Mouse (Mus musculus) midbrain, embryonic 16.5 days (tissue): ENCODE measurements at regions not wholly inside any gene's neighbourhood (a gene's known extent, or its start where the extent isn't known, plus 50 kb on each side); places are given as distances from the start of the nearest gene placed in this dataset.

ENCODE experiments used
- ATAC-seq: fragments of 200-750 bp; cut with Nextera tagmentation; 2 replicates; pipeline ENCODE4 v1.8.0; 2017; ENCODE audit warnings: moderate TSS enrichment
- H3K27ac ChIP-seq: fragments of 300-500 bp; sonication (generic); 2 replicates; pipeline ENCODE4 v1.5.1; 2014; ENCODE audit warnings: mild to moderate bottlenecking, low read length, mixed read lengths
- H3K27me3 ChIP-seq: fragments of 300-500 bp; sonication (generic); 2 replicates; pipeline ENCODE4 v1.6.1; 2014; ENCODE audit warnings: low read depth, low read length, mixed read lengths; ENCODE audit not compliant: control insufficient read depth, insufficient read depth
- H3K36me3 ChIP-seq: fragments of 300-500 bp; sonication (generic); 2 replicates; pipeline ENCODE4 v1.6.1; 2014; ENCODE audit warnings: mild to moderate bottlenecking, low read length, moderate library complexity, mixed read lengths; ENCODE audit not compliant: control insufficient read depth, insufficient read depth
- H3K4me1 ChIP-seq: fragments of 300-500 bp; sonication (generic); 2 replicates; pipeline ENCODE4 v1.6.1; 2014; ENCODE audit warnings: mild to moderate bottlenecking, low read length, mixed read lengths; ENCODE audit not compliant: control insufficient read depth, insufficient read depth
- H3K4me2 ChIP-seq: fragments of 300-500 bp; sonication (generic); 2 replicates; pipeline ENCODE4 v1.6.1; 2014; ENCODE audit warnings: mild to moderate bottlenecking, low read length, mixed read lengths
- H3K4me3 ChIP-seq: fragments of 300-500 bp; sonication (generic); 2 replicates; pipeline ENCODE4 v1.5.1; 2014; ENCODE audit warnings: low read depth, mild to moderate bottlenecking, low read length, moderate library complexity, mixed read lengths
- H3K9ac ChIP-seq: fragments of 300-500 bp; sonication (generic); 2 replicates; pipeline ENCODE4 v1.6.1; 2014; ENCODE audit warnings: low read depth, low read length, mixed read lengths
- H3K9me3 ChIP-seq: fragments of 300-500 bp; sonication (generic); replicated peaks from 2 replicates; pipeline ENCODE4 v1.6.1; 2014; ENCODE audit warnings: mild to moderate bottlenecking, low read length, mixed read lengths; ENCODE audit not compliant: control insufficient read depth, poor library complexity, severe bottlenecking
- WGBS: fragments of 180-500 bp; shearing (Covaris S2); extraction: QIAGEN DNeasy Blood & Tissue Kit; methylation state at CpG from one replicate; pipeline ENCODE4 v1.1.7; 2014; 5-methylcytosine and 5-hydroxymethylcytosine counted together

- no peak overlapping the region for H3K9ac ChIP-seq
- H3K4me3 ChIP-seq: no peak overlapping the region
- no peaks in the 10 kb centered on the region for H3K4me1 ChIP-seq
- 77% methylated on average over 7 of the region's 7 CpGs for WGBS
- H3K9me3 ChIP-seq: no peaks in the 10 kb centered on the region
- H3K4me2 ChIP-seq: no peak overlapping the region
- 0 out of 2 replicates have a peak, but pooled peaks have one; percentile 36 for ATAC-seq
- H3K36me3 ChIP-seq: no peaks in the 10 kb centered on the region
- no peak overlapping the region for H3K27ac ChIP-seq
- no peaks in the 10 kb centered on the region for H3K27me3 ChIP-seq
Observed at GRCm38 (mm10) chr4:47919576-47919975, 125.4 kb upstream of the Nr4a3 start.

- no peak overlapping the region for H3K27ac ChIP-seq
- H3K4me3 ChIP-seq: no peak overlapping the region
- no peak overlapping the region for H3K9ac ChIP-seq
- H3K27me3 ChIP-seq: no peaks in the 10 kb centered on the region
- WGBS: 95% methylated on average over 2 of the region's 2 CpGs
- H3K9me3 ChIP-seq: no peaks in the 10 kb centered on the region
- no peak overlapping the region for H3K4me2 ChIP-seq
- no peak for ATAC-seq
- H3K36me3 ChIP-seq: no peaks in the 10 kb centered on the region
- H3K4me1 ChIP-seq: no peaks in the 10 kb centered on the region
Observed at GRCm38 (mm10) chr4:47931464-47931863, 113.5 kb upstream of the Nr4a3 start.

- 95% methylated on average over 1 of the region's 1 CpGs for WGBS
- no peak overlapping the region for H3K27ac ChIP-seq
- H3K9me3 ChIP-seq: no peaks in the 10 kb centered on the region
Observed at GRCm38 (mm10) chr4:47933526-47933925, 111.4 kb upstream of the Nr4a3 start.

GRCm38 (mm10) chr4:47935547-47935946 lies 109.4 kb upstream of the Nr4a3 start:
- H3K9ac ChIP-seq: no peak overlapping the region
- H3K27ac ChIP-seq: no peak overlapping the region
- 81% methylated on average over 3 of the region's 3 CpGs for WGBS
- no peak overlapping the region for H3K4me2 ChIP-seq
- H3K4me1 ChIP-seq: no peaks in the 10 kb centered on the region
- no peaks in the 10 kb centered on the region for H3K27me3 ChIP-seq
- H3K9me3 ChIP-seq: no peaks in the 10 kb centered on the region
- ATAC-seq: no peak
- H3K36me3 ChIP-seq: no peaks in the 10 kb centered on the region
- H3K4me3 ChIP-seq: no peak overlapping the region

More at GRCm38 (mm10) chr4:47933526-47933925, 111.4 kb upstream of the Nr4a3 start:
- H3K36me3 ChIP-seq: no peaks in the 10 kb centered on the region
- no peak overlapping the region for H3K4me3 ChIP-seq
- H3K4me2 ChIP-seq: no peak overlapping the region
- no peaks in the 10 kb centered on the region for H3K4me1 ChIP-seq
- H3K27me3 ChIP-seq: no peaks in the 10 kb centered on the region
- H3K9ac ChIP-seq: no peak overlapping the region
- no peak for ATAC-seq

- H3K4me3 ChIP-seq: no peak overlapping the region
- H3K9me3 ChIP-seq: no peaks in the 10 kb centered on the region
- H3K4me2 ChIP-seq: no peak overlapping the region
- no peak overlapping the region for H3K9ac ChIP-seq
- H3K36me3 ChIP-seq: no peaks in the 10 kb centered on the region
- 84% methylated on average over 7 of the region's 7 CpGs for WGBS
- H3K4me1 ChIP-seq: no peaks in the 10 kb centered on the region
- ATAC-seq: no peak
- H3K27me3 ChIP-seq: no peaks in the 10 kb centered on the region
- H3K27ac ChIP-seq: no peak overlapping the region
Observed at GRCm38 (mm10) chr4:47936470-47937125, 108.4 kb upstream of the Nr4a3 start.

- Histone ChIP-seq H3K27ac (no peak overlapping the region), H3K36me3 (no peaks in the 10 kb centered on the region), H3K9me3 (no peaks in the 10 kb centered on the region), H3K4me1 (no peaks in the 10 kb centered on the region; the same call in 1 of the 2 replicates), H3K27me3 (no peaks in the 10 kb centered on the region), H3K9ac (no peak overlapping the region), H3K4me2 (peak overlapping the region; percentile 21; the same call in 1 of the 2 replicates), H3K4me3 (no peak overlapping the region)
- 0 out of 2 replicates have a peak, but pooled peaks have one; percentile 48 for ATAC-seq
- 66% methylated on average over 16 of the region's 16 CpGs for WGBS
Observed at GRCm38 (mm10) chr4:47947869-47948573, 96.9 kb upstream of the Nr4a3 start.

GRCm38 (mm10) chr4:47948789-47949188 lies 96.2 kb upstream of the Nr4a3 start:
- peak overlapping the region; percentile 21; the same call in 1 of the 2 replicates for H3K4me2 ChIP-seq
- no peak for ATAC-seq
- WGBS: 56% methylated on average over 8 of the region's 8 CpGs
- no peaks in the 10 kb centered on the region for H3K9me3 ChIP-seq
- H3K36me3 ChIP-seq: no peaks in the 10 kb centered on the region
- H3K4me1 ChIP-seq: no peaks in the 10 kb centered on the region; the same call in 1 of the 2 replicates
- no peak overlapping the region for H3K9ac ChIP-seq
- H3K27ac ChIP-seq: no peak overlapping the region
- no peak overlapping the region for H3K4me3 ChIP-seq
- H3K27me3 ChIP-seq: no peaks in the 10 kb centered on the region

- H3K36me3 ChIP-seq: no peaks in the 10 kb centered on the region
- no peak overlapping the region for H3K4me2 ChIP-seq
- no peak overlapping the region for H3K27ac ChIP-seq
- H3K9ac ChIP-seq: no peak overlapping the region
- no peaks in the 10 kb centered on the region for H3K9me3 ChIP-seq
- no peaks in the 10 kb centered on the region for H3K27me3 ChIP-seq
- H3K4me1 ChIP-seq: no peaks in the 10 kb centered on the region
- H3K4me3 ChIP-seq: no peak overlapping the region
- ATAC-seq: no peak
- WGBS: 77% methylated on average over 15 of the region's 15 CpGs
Observed at GRCm38 (mm10) chr4:47954576-47955305, 90.2 kb upstream of the Nr4a3 start.

- H3K4me2 ChIP-seq: no peak overlapping the region
- H3K4me3 ChIP-seq: no peak overlapping the region
- no peak overlapping the region for H3K27ac ChIP-seq
- WGBS: 81% methylated on average over 4 of the region's 4 CpGs
- H3K36me3 ChIP-seq: no peaks in the 10 kb centered on the region
- no peaks in the 10 kb centered on the region for H3K4me1 ChIP-seq
- ATAC-seq: no peak
- H3K27me3 ChIP-seq: no peaks in the 10 kb centered on the region
- H3K9ac ChIP-seq: no peak overlapping the region
- H3K9me3 ChIP-seq: no peaks in the 10 kb centered on the region
Observed at GRCm38 (mm10) chr4:47964630-47965029, 80.3 kb upstream of the Nr4a3 start.
